Mouse (Mus musculus): ENCODE results near the gene Hoxd4.

The Hoxd4 gene

DNA sequence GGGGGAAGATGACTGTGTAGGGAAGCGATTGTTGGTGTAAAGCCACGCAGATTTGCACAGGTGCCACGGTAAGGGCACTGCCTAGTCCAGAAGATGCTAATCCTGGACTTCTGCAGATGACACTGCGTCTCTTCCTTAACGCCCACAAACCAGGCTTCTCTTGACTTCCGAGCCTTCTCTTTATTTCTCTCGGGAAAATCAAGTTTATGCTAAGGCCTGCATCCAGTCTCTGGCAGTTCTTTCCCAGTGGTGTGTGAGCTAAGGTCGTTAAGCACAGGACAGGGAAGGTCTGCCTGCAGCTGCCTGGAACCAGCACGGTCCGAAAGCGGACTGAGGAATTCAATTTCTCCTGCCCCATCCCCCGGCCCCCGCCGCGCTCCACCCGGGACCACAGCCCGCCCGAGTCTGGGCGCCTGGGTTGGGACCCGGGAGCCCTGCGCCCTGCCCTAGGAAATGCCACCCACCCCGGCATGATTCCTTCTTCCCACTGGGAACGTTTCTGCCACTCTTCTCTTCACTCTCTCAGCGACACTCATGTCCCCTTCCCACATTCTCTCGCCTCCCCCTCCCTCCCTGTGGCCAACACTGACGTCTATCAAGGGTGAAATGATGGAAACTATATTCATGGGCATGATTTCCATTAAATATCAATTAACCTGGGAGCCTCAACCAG is 7.9 kb upstream of the Hoxd4 start:
- no peak for ATAC-seq (ENCODE audit: insufficient number of reproducible peaks, low FRiP score, low TSS enrichment)

DNA sequence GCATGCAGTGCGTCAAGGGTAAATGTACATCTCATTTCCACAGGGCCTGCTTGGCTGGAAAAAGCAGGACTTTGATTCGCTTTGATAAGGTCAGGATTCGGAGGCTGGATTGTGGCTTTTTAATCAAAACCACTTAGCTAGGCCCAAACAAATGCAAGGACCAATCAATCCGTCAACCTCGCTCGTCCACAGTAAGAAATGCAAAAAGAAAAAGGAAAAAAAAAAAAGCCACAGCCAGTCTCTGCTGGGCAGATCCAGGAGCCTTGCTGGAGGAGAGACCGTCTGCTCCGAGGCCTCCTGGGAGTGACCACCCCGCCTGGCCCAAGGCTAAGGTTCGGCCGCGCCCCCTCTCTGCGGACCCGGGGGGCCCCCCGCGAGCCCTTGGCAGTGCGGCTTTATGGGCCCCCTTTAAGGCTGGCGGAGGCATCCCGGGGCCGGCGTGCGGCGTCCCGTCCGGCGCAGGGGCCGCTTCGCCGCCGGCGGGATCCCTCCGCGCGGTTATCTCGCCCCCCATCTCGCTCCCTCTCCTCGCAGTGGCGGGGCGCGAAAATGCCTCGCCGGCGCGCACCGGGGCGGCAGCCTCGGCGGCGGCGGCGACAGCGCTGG is 7.2 kb upstream of the Hoxd4 start, which contains the start of gene Hoxd8:
Gene Hoxd8 (plus strand): TSS at position 223 of the 606 bp plus-strand sequence.
- ATAC-seq (ENCODE audit: insufficient number of reproducible peaks, low FRiP score, low TSS enrichment), result no peak

DNA sequence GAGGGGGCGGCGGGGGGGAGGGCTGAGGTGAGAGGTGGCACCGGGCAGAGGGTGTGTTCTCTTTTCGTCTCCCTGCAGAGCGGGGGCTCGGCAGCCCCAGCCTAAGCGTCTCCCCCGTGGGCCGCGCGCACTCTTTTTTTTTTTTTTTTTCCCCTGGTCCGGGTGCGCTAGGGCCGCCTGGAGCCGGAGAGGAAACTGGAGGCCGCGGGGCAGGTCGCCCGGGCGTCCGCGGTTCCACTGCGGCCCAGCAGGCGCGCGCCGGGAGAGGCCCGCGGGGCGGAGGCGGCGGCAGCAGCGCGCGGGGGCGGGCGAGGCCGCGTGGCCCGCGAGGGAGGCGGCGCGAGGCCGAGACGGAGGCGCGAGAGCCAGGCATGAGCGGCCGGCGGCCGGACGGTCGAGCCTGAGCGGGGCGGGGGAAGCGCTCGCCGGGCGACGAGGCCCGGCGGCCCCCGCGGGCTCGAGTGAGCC is 6.7 kb upstream of the Hoxd4 start:
- ATAC-seq (ENCODE audit: insufficient number of reproducible peaks, low FRiP score, low TSS enrichment), result no peak

DNA sequence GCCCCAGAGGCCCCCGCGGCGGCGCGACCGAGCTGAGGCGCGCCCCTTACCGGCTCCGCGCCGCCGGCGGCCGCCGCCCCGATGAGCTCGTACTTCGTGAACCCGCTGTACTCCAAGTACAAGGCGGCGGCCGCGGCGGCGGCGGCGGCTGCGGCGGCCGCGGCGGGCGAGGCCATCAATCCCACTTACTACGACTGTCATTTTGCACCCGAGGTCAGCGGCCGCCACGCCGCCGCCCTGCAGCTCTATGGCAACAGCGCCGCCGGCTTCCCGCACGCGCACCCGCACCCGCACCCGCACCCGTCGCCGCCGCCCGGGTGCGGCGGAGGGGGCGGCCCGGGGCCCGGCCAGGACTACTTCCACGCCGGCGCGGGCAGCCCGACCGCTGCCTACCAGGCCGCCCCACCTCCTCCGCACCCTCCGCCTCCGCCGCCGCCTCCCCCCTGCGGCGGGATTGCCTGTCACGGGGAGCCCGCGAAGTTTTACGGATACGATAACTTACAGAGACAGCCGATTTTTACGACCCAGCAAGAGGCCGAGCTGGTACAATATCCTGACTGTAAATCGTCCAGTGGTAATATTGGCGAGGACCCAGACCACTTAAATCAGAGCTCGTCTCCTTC is 6.2 kb upstream of the Hoxd4 start:
- no peak for ATAC-seq (ENCODE audit: insufficient number of reproducible peaks, low FRiP score, low TSS enrichment)

DNA sequence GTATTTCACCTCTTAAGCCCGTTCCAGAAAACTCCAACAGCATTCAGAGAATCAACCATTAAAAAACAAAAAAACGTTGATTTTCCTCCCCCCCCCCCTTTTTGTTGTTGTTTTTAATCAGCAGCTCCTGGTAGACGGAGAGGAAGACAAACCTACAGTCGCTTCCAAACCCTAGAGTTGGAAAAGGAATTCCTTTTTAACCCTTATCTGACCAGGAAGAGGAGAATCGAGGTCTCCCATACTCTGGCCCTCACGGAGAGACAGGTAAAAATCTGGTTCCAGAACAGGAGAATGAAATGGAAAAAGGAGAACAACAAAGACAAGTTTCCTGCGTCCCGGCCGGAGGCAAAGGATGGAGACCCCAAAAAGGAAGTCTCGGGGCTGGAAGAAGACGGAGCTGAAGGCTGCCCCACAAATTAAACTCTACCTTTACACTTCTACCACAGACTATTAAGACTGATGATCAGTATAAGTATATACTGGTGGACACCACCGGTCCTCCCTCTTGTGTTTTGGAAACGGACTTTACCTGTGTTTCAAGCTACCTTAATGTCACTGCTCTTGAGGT is 5.3 kb upstream of the Hoxd4 start:
- ATAC-seq (ENCODE audit: insufficient number of reproducible peaks, low FRiP score, low TSS enrichment), result no peak

DNA sequence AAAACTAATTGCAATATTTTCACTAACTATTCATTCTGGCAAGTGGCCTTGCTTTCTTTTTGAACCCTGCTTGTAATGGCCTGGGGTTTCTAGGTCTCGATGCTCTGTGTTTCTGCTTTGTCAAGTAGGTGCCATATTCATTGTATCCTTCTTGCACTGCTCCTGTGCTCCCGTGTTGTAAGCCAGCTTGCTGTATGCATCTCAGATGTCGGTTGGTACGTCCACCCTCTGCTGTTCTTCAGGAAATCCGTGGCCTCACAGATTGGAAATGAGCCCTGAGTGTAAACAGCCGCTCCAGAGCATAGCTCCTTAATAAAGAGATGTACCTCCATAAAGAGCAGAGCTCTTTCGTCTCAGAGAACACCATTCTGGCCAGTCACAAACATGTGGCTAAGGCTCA is 4.1 kb upstream of the Hoxd4 start:
- ATAC-seq (ENCODE audit: insufficient number of reproducible peaks, low FRiP score, low TSS enrichment), result no peak

DNA sequence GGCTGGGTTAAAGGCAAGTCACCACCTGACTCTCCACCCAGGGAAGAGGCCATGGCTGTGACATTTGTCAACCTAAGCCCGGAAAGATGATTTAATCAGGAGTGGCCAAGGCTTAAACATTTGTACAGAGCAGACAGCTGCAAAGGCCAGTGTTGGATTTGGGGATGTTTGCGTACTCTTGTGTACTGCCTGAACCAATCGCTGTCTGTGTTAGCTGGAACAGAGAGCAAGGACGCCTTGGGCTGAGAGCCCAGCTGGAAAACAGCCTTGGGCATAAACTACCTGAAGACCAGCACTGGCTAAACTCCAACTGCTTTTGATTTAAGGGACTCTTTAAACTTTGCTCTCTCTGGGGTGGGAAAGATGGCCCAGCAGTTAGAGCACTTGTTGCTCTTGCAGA is 3.1 kb upstream of the Hoxd4 start:
- no peak for ATAC-seq (ENCODE audit: insufficient number of reproducible peaks, low FRiP score, low TSS enrichment)

GRCm38 (mm10) chr2:74709465-74710419 is 2.0 kb upstream of the Hoxd4 start:
- no peak for ATAC-seq (ENCODE audit: insufficient number of reproducible peaks, low FRiP score, low TSS enrichment)

GRCm38 (mm10) chr2:74710929-74711543 is 693 bp upstream of the Hoxd4 start:
- no peak for ATAC-seq (ENCODE audit: insufficient number of reproducible peaks, low FRiP score, low TSS enrichment)

DNA sequence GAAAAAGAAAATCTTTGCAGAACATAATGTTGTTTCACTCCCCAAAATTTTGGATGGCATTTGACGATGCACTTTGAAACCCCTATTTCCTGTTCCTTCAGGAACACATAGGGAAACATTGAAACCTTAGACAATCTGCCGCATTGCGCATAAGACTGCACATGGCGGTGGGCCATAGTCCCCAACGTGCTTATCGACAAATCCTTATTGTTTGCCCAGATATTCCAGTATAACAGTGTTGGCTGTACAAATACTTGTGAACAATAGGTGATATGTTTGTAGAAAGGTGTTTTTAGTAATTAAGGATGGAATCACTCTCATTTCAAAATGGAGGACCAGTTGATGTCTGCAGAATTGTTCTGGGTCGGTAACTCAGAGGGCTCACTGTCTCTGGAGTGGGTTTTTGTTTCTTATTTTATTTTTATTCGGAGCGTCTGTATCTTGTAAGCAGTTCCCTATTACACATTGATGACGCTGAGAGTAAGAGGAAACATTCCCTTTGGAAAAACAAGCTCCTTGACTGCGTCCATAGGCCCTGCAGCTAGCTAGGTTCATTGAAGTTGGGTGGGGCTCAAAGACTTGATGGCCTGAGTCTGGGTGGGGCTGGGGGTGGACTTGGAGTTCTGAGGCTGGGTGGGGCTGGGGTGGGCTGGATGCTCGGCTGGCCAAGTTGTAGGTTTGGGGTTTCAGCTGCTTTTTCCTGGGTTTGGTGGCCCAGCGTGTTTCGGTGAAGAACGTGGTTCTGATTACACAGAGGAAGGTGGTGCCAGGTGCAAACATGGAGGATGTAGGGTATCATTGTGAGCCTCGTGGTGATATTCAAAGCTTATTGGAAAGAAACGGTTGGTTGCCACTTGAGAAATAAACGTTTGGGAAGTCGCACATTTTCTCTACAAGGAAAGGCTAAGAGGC is 1.8 kb downstream of the Hoxd4 start:
- ATAC-seq (ENCODE audit: insufficient number of reproducible peaks, low FRiP score, low TSS enrichment), result no peak

DNA sequence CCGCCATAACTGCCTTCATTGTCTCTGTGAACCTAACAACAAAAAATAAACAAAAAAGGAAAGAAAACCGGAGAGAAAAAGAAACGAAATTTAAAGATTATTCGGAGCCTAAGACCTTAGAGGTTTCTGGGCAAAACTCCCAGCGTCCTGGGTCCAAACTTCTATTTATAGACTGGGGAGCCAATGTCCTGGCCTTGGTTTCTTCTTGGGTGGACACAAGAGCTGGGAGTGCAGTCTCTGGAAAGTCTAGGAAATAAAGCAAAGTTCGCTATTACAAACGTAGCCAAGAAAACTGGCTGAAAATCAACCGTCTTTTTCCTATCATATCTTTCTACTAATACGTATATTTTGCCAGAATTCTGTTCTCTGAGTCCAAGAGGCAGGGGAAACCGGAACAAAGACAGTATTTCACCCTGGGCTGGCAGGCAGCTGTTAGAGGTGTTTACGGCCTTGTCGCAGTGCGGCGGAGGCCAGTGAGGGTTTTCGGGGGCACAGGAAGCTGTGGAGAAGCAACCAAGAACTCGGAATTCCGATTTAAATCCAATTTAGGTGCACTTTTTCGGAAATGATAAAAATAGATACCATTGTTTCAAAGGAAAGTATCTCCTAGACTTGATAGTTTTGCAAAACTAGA is 2.5 kb downstream of the Hoxd4 start:
- ATAC-seq (ENCODE audit: insufficient number of reproducible peaks, low FRiP score, low TSS enrichment), result no peak

- ATAC-seq (ENCODE audit: insufficient number of reproducible peaks, low FRiP score, low TSS enrichment), result no peak
Measured at GRCm38 (mm10) chr2:74714881-74715280, 3.2 kb downstream of the Hoxd4 start.

DNA sequence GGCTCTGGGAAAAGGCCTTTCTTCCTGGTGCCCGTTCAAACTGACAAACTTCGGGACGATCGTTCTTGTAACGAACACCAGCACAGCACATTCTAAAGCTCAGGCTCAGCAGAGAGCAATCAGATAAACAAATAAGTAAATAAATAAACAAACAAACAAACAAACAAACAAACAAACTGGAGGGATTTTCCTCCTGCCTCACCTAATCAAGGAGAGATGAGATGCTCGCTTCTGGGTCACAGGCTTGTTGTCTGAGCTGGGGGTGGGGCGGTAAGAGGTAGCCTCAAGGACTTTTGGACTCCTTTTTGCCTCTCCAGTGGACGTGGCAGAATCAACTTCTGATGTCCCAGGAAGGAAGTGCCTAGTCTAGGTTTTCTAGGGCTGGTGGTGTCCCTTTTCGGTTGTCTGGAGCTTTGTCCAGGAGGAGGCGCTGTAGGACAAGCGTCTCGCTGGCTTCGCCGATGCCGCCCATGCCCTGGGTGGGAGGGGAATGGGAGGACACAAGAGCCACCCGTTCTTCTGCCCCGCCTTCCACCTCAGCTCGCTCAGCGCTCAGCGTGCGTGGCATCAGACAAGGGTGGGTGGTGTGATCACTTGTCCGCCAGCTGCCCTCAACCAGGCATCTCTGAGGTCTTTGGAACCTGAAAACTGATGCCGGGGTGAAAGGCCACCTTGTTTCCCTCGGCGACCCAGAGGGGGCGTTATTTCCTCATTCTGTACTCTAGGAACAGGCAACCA is 3.9 kb downstream of the Hoxd4 start:
- ATAC-seq (ENCODE audit: insufficient number of reproducible peaks, low FRiP score, low TSS enrichment), result no peak

DNA sequence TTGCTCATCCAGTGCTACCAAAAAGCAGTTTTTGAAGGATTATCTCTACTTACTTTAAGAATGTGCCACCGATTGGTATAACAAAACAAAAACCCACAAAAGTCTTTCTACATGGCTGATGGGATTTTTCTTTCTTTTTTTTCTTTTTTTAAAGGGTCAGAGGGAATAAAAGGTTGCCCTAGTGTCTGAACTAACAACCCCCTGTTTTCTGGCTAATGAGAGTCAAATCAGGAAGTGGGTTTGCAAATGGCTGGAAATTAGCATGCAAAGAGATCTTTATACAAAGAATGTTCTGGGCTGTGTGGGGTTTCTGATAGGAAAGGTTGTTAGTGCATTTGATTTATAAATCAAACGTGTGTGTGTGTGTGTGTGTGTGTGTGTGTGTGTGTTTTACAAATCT is 8.7 kb downstream of the Hoxd4 start:
- ATAC-seq (ENCODE audit: insufficient number of reproducible peaks, low FRiP score, low TSS enrichment), result no peak

DNA sequence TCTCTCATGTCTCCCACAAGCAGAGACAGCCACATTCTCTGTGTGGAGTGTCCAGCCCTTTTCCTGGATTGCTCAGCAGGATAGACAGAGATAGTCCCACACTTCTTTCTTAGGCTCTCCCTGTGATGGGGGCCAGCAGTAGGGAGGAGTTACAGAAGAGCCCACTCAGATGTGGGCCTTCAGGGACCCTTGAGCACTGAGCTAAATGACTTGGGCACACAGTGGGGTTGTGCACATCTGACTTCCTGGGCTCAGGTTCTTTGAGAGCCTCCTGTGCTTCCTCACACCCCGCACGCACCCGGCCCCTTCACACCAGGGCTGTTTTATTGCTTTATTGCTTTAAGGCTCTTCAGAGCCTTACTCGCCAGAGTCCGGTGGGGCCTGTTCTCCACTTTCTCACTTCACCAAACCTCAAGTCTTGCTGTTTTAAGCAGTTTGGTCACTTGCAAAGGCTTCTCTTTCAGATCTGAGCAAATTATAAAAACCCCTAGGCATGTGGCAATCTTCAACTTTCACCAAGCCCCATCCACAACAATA is 9.3 kb downstream of the Hoxd4 start:
- ATAC-seq (ENCODE audit: insufficient number of reproducible peaks, low FRiP score, low TSS enrichment), result no peak

GRCm38 (mm10) chr2:74721882-74722281 is 10.2 kb downstream of the Hoxd4 start:
- ATAC-seq (ENCODE audit: insufficient number of reproducible peaks, low FRiP score, low TSS enrichment), result no peak

DNA sequence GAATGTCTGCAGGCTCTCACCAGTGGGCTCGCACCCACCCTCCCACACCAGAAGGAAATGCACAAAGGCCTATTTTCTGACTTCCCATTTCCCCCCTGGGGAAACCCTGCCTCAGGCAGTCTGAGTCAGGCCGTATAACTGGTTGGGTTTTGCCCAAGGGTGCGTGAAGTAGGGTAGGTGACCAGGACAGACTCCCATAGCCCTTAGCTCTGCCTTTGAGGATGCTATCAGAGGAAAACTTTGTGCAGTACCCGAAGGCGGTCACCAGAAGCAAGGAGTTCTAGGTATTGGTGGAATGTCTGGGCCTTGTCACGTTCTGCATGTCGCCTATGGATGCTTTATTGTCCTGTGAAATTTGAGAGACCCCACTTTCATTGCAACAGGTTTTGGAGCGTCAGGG is 11.2 kb downstream of the Hoxd4 start:
- no peak for ATAC-seq (ENCODE audit: insufficient number of reproducible peaks, low FRiP score, low TSS enrichment)
